Mouse (Mus musculus): ENCODE data around the gene Fbrs.
"Not testable (repeated sequence)": the region's sequence is repeated elsewhere in the genome, so short reads cannot be mapped to it uniquely, and the experiment has no call there.

The Fbrs gene

DNA sequence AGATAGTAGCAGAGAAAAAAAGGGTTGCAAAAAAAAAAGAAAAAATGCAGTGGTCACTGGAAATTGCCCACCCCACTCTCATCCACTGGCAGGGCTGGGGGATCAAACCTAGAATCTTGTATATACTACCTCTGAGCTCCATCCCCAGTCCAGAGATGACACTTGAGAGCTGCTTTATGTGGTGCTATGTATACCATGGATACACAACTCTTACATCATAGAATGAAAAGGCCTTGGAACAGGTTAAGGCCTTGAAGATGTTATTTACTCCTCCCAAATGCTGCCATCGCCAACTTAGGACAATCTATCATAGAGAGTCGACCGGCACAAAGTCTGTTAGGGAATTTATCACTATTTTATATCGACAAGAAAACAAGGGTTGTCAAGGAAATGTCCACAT is 2.1 kb upstream of the Fbrs start:
- DNase-seq = no peak

GRCm38 (mm10) chr7:127477687-127478634 is 1.0 kb upstream of the Fbrs start:
- peak; percentile 99 for DNase-seq

DNA sequence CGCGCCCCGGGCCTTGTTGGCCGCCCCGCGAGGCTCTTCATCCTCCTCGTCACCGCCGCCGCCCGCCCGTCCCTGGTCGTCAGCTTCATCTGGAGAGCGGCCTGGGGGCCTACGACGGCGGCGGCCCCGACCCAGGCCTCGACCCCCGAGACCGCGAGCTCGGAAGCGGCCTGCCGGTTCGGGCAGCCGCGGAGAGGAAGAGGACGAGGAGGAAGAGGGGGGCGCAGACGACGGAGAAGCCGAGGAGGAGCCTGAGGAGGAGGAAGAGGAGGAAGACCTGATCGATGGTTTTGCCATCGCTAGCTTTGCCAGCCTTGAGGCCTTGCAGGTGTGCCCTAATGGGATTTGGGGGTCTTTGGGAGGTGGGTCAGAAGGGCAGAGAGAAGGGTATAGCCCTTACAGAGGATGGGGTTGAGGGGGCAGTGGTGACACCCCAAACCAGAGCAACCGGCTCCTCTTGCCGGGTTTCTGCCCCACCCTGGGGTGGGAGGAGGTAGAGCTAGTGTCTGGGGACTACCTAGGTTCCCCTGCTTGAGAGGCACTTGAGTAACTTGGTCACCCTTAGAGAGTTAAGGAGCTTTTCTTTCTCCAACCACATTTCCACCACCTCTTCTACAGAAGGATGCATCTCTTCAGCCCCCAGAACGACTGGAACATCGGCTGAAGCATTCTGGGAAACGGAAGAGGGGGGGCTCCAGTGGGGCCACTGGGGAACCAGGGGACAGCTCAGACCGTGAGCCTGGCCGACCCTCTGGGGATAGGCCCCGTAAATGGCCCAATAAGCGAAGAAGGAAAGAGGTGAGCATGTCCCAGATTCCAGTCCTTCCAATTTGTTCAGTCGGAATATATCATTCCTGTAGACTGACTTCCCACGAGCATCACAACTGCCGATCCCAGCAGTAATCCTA is 573 bp downstream of the Fbrs start:
- DNase-seq = peak; percentile 53 to 65

DNA sequence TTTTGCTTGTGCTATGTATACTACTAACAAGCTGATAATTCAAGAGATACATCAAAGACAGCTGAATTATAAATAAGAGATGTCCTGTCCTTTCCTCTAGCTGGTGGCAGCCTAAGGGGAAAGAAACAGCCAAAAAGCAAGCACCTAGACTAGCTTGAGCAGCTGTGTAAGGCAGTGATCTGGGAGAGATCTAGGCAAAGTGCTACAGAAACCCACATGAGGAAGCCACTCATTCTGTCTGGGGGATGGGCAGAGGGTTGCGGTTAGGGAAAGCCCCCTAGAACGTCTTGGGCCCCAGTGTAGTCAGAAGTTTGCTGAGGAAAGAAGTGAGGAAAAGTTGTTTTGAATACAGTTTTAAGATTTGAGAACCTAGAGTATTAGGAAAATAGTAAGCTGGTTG is 1.3 kb downstream of the Fbrs start:
- DNase-seq = peak; percentile 70 to 81

DNA sequence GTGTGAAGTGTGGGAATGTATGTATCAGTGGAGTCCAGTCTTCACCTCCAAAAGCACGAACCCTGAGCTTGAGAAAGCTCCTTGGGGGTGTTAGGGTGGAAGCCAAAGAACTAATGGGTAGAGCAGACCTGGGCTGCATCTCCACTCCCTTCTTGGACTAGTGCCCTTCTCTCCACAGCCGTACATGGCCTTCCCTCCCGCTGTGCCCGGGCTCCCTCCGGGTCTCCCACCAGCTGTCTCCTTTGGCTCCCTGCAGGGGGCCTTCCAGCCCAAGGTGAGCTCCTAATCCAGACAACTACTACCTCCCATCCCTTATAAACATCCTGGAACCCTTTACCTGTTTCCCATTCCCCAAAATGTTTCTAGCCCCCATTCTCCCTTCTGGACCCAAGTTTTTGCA is 6.4 kb downstream of the Fbrs start:
- no peak for DNase-seq

DNA sequence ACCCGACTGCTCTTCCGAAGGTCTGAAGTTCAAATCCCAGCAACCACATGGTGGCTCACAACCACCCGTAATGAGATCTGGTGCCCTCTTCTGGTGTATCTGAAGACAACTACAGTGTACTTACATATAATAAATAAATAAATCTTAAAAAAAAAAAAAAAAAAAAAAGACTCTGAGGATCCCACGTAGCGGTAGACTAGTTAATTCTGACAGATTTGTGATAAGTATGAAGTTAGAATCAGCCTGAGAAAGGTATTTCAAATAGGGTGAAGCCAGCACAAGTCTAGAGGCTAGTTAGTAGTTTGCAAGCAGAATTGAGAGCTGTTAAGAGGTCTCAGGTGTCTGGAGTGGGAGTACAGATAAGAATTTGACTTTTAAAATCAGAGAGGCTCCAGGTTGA is 9.4 kb downstream of the Fbrs start:
- not testable (repeated sequence) for DNase-seq

- DNase-seq = no peak
Measured at GRCm38 (mm10) chr7:127489982-127490381, 11.0 kb downstream of the Fbrs start.

- DNase-seq = no peak
Measured at GRCm38 (mm10) chr7:127491846-127492245, 12.8 kb downstream of the Fbrs start.

- no peak for DNase-seq
Measured at GRCm38 (mm10) chr7:127494648-127495047, 15.6 kb downstream of the Fbrs start.

GRCm38 (mm10) chr7:127497382-127497781 is 18.4 kb downstream of the Fbrs start:
- no peak for DNase-seq

DNA sequence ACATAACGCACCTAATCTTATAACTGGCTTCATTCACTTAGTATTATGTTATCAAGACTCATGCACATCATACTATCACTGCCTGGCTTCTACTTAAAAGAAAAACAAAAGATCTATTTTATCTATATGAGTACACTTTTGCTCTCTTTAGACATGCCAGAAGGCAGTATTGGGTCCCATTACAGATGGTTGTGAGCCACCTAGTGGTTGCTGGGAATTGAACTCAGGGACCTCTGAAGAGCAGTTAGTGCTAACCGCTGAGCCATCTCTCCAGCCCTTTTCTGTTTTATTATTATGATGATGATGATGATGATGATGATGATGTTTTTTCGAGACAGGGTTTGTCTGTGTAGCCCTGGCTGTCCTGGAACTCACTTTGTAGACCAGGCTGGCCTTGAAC is 19.4 kb downstream of the Fbrs start:
- DNase-seq = peak; percentile 60 to 61

DNA sequence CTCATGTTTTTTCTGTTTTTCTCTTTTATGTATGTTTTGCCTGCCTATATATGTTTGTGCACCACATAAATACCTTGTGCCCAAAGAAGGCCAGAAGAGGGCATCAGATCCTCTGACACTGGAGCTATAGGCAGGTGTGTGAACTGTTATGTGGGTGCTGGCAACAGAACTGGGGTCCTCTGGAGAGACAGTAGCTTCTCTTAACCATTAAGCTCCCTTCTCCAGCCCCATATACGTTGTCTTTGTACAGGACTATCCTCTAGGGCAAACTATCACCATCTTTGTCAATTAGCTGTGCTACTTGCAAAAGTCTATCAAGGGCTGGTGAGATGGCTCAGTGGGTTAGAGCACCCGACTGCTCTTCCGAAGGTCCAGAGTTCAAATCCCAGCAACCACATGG is 29.3 kb downstream of the Fbrs start:
- no peak for DNase-seq

GRCm38 (mm10) chr7:127509830-127510229 is 30.8 kb downstream of the Fbrs start:
- not testable (repeated sequence) for DNase-seq

DNA sequence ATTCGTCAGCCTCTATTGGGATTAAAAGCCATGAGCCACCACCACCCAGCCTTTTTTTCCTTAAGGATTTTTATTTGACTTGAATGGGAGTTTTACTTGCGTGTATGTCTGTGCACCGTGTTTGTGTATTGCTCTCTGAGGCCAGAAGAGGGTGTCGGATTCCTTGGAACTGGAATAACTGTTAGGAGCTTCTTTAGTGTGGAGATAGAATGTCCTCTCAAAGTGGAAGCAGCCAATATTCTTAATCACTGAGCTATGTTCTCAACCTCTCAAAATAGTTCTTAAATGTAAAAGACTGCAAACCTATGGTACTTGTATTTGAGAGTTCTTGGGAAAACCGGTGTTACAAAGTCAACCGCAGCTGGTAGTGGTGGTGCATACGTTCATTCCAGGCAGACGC is 32.2 kb downstream of the Fbrs start:
- no peak for DNase-seq

GRCm38 (mm10) chr7:127511808-127512230 is 32.8 kb downstream of the Fbrs start, which contains the start of gene Srcap:
TSS of gene Srcap (plus strand) at chr7:127511983.
- peak; percentile 92 to 97 for DNase-seq

DNA sequence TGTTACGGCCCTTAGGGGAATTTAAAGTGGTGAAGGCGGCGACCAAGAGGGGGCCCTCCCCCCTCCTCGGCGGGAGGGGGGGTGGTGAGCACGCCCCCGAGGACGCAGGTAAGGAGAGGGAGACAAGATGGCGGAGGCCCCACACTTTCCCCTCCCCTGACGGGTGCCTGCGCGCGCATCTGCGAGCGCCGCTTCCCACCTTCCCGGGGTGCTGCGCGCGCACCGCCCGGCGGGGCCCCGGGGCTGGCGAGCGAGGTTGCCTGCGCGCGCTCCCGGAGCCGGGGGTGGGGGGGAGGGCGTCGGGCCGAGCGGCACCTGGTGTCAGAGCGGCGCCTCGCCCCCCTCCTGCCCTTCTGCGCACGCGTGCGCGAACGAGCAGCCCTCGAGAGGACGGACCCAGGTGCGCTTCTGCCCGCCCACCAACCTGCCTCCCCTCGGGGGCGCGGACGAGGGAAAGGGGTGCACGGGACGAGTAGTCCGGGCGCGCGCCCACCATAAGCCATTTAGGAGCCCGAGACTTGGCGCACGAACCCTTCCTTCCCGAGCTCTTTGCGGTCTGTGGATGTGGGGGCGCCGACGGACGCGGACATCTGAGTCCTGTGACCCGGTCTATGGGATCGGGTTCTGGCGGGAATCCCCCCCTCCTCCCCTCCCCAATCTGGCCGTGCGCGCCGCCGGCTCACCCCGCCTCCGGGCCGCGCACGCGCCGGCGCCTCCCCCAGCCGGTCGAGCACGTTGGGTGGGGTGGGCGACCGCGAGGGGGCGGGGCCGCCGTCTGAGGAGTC is 33.4 kb downstream of the Fbrs start:
- peak; percentile 95 to 98 for DNase-seq

DNA sequence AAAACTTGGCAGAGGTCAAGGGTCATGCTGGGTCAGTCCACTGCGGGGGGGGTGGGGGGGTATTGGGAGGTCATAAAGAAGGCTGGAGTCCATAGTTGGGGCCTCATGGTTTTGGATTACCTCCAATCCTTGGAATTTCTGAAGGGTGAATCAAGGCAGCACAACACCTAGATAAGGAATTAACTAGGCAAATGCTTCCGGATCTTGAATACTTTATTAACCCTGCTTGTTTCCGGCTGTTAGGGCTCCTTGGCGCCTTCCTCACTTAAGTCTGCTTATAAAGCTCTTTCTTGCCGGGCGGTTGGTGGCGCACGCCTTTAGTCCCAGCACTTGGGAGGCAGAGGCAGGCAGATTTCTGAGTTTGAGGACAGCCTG is 34.0 kb downstream of the Fbrs start:
- DNase-seq = peak; percentile 14 to 27

- no peak for DNase-seq
Measured at GRCm38 (mm10) chr7:127513781-127514180, 34.8 kb downstream of the Fbrs start.

- no peak for DNase-seq
Measured at GRCm38 (mm10) chr7:127515846-127516245, 36.8 kb downstream of the Fbrs start.

- no peak for DNase-seq
Measured at GRCm38 (mm10) chr7:127516344-127516743, 37.3 kb downstream of the Fbrs start.

DNA sequence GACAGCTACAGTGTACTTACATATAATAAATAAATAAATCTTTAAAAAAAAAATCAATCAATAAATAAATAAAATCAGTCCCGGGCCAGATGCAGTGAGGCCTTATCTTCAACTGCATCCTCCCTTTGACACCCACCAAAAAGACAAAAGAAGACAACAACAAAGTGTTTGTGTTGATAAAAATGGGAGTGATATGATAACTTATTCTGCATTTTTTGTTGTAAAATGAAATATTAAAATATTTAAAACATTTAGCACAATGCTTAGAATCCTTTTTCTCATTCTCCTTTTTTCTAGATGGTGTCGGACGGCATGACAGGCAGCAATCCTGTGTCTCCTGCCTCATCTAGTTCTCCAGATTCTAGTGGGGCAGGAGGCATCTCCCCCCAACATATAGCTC is 40.3 kb downstream of the Fbrs start, which contains the start of gene Gm42715:
Gm42715 (plus strand) TSS at position 301 of the 400 bp plus-strand sequence.
- no peak for DNase-seq

All from thymus, postnatal 36 days (tissue).